Mouse (Mus musculus) lung, postnatal 0 days (tissue): ENCODE data around the gene Pmfbp1.

Source experiments
- CTCF ChIP-seq: IDR thresholded peaks from 2 replicates; pipeline ENCODE4 v1.5.1; 2016; ENCODE audit warnings: antibody characterized with exemption, mild to moderate bottlenecking
- EP300 ChIP-seq: IDR thresholded peaks from 2 replicates; pipeline ENCODE4 v1.6.1; 2016; ENCODE audit warnings: antibody characterized with exemption, mild to moderate bottlenecking, control low read depth

- TF ChIP-seq CTCF (no peak), EP300 (no peak)
Observed at GRCm38 (mm10) chr8:109484741-109485140, 9.1 kb upstream of the Pmfbp1 start.
